Mouse (Mus musculus): ENCODE results near the gene Hunk. TPM values are rescaled to one million over a fixed set of nuclear protein-coding genes. Genes with fewer than 3 reads are reported as not detected.
A peak's percentile ranks its signal among the peaks of the same experiment; 100 is the strongest.

Gene Hunk
- polyA plus RNA-seq (2012; rRNA removed), result 2.1 and 2.5 TPM in 2 replicates

- WGBS, result 1% methylated on average over 100 of the region's 101 CpGs
- no peak for DNase-seq (ENCODE audit: low read depth, low spot score)
Observed at GRCm38 (mm10) chr16:90385688-90386513, at the start of gene Hunk. Gene Hunk, plus strand, starts transcription at chr16:90386013.

GRCm38 (mm10) chr16:90339026-90339425, 46.8 kb upstream of the Hunk start:
- WGBS, result 86% methylated on average over 6 of the region's 6 CpGs
- no peak for DNase-seq (ENCODE audit: low read depth, low spot score)

GRCm38 (mm10) chr16:90341086-90341485, 44.7 kb upstream of the Hunk start:
- DNase-seq (ENCODE audit: low read depth, low spot score), result no peak
- WGBS, result 88% methylated on average over 5 of the region's 5 CpGs

- 30% methylated on average over 12 of the region's 13 CpGs for WGBS
- DNase-seq (ENCODE audit: low read depth, low spot score), result peak; percentile 35
Observed at GRCm38 (mm10) chr16:90349700-90350548, 35.9 kb upstream of the Hunk start.

GRCm38 (mm10) chr16:90351726-90352125, 34.1 kb upstream of the Hunk start:
- WGBS, result 47% methylated on average over 8 of the region's 8 CpGs
- no peak for DNase-seq (ENCODE audit: low read depth, low spot score)

GRCm38 (mm10) chr16:90352691-90353090, 33.1 kb upstream of the Hunk start:
- no peak for DNase-seq (ENCODE audit: low read depth, low spot score)
- WGBS, result 72% methylated on average over 6 of the region's 6 CpGs

- whole genome bisulfite sequencing, result 89% methylated on average over 5 of the region's 5 CpGs
Observed at GRCm38 (mm10) chr16:90353156-90353555, 32.7 kb upstream of the Hunk start.

GRCm38 (mm10) chr16:90359329-90359728, 26.5 kb upstream of the Hunk start:
- 82% methylated on average over 9 of the region's 9 CpGs for WGBS
- no peak for DNase-seq (ENCODE audit: low read depth, low spot score)

More at GRCm38 (mm10) chr16:90353156-90353555, 32.7 kb upstream of the Hunk start:
- DNase-seq (ENCODE audit: low read depth, low spot score), result no peak

- 22% methylated on average over 4 of the region's 4 CpGs for WGBS
- DNase-seq (ENCODE audit: low read depth, low spot score), result no peak
Observed at GRCm38 (mm10) chr16:90359750-90360149, 26.1 kb upstream of the Hunk start.

- DNase-seq (ENCODE audit: low read depth, low spot score), result no peak
- 66% methylated on average over 7 of the region's 7 CpGs for WGBS
Observed at GRCm38 (mm10) chr16:90360327-90360726, 25.5 kb upstream of the Hunk start.

- 69% methylated on average over 6 of the region's 6 CpGs for WGBS
- DNase-seq (ENCODE audit: low read depth, low spot score), result no peak
Observed at GRCm38 (mm10) chr16:90362926-90363325, 22.9 kb upstream of the Hunk start.

- WGBS, result 21% methylated on average over 11 of the region's 11 CpGs
- no peak for DNase-seq (ENCODE audit: low read depth, low spot score)
Observed at GRCm38 (mm10) chr16:90379897-90380296, 5.9 kb upstream of the Hunk start.

GRCm38 (mm10) chr16:90381633-90382032, 4.2 kb upstream of the Hunk start:
- no peak for DNase-seq (ENCODE audit: low read depth, low spot score)
- 93% methylated on average over 3 of the region's 3 CpGs for WGBS

GRCm38 (mm10) chr16:90382701-90383280, 3.0 kb upstream of the Hunk start:
- 59% methylated on average over 10 of the region's 10 CpGs for WGBS
- DNase-seq (ENCODE audit: low read depth, low spot score), result no peak

- WGBS, result 37% methylated on average over 3 of the region's 3 CpGs
- no peak for DNase-seq (ENCODE audit: low read depth, low spot score)
Observed at GRCm38 (mm10) chr16:90384058-90384457, 1.8 kb upstream of the Hunk start.

GRCm38 (mm10) chr16:90384846-90385245, 967 bp upstream of the Hunk start:
- 9% methylated on average over 12 of the region's 12 CpGs for WGBS

GRCm38 (mm10) chr16:90385326-90385687, 506 bp upstream of the Hunk start:
- no peak for DNase-seq (ENCODE audit: low read depth, low spot score)
- under 1% methylated on average over 16 of the region's 16 CpGs for WGBS

More at GRCm38 (mm10) chr16:90384846-90385245, 967 bp upstream of the Hunk start:
- DNase-seq (ENCODE audit: low read depth, low spot score), result no peak

GRCm38 (mm10) chr16:90386514-90387160, 824 bp downstream of the Hunk start:
- no peak for DNase-seq (ENCODE audit: low read depth, low spot score)
- under 1% methylated on average over 49 of the region's 49 CpGs for WGBS

- no peak for DNase-seq (ENCODE audit: low read depth, low spot score)
- WGBS, result 11% methylated on average over 12 of the region's 12 CpGs
Observed at GRCm38 (mm10) chr16:90387161-90387671, 1.4 kb downstream of the Hunk start.
